Mouse (Mus musculus) spleen, postnatal 10 days (tissue): Measurements from ENCODE around the gene Dusp13.

ENCODE experiments used
- DNase-seq, 2 experiments: peaks; one replicate each; pipeline ENCODE4 v3.0.0; 2021 to 2022; ENCODE audit warnings: low spot score in 2 of 2

The Dusp13 gene

DNA sequence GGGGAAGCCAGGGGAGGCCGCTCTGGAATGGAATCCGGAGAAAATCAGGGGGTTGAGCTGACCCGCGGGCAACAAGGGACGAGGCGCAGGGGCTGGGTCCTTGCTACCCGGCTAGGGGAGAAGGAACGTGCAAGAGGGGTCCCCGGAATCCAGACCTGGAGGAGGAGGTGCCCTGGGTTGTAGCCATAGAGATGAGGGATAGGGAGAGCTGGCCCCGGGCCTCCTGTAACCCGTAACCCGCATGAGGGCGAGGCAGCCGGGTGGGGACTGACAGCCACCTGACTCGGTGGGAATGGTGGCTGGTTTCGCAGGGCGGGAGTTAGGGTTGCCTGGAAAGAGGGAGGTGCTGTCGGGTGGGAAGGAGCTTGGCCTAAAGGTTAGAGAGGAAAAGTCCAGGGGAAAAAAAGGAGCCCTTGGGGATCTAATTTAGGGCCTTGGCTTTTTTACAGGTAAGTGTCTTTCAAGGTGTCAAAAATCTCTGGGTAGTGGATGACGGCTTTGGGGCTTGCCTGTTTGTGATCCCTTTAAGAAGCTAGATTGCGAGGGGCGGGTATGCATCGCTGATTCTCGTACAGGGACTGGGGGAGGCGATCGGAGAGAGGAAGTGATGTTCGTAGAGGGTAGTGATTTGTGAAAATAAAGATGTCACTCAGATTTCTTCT lies at the start of gene Dusp13:
Dusp13 (minus strand) TSS at position 301 of the 662 bp plus-strand sequence.
- DNase-seq, result peak; percentile 65 to 71

GRCm38 (mm10) chr14:21800641-21801040 lies 49.7 kb upstream of the Dusp13 start:
- DNase-seq, result no peak

- DNase-seq, result no peak
Observed at GRCm38 (mm10) chr14:21792250-21792649, 41.3 kb upstream of the Dusp13 start.

- DNase-seq, result no peak
Observed at GRCm38 (mm10) chr14:21791722-21792121, 40.7 kb upstream of the Dusp13 start.

DNA sequence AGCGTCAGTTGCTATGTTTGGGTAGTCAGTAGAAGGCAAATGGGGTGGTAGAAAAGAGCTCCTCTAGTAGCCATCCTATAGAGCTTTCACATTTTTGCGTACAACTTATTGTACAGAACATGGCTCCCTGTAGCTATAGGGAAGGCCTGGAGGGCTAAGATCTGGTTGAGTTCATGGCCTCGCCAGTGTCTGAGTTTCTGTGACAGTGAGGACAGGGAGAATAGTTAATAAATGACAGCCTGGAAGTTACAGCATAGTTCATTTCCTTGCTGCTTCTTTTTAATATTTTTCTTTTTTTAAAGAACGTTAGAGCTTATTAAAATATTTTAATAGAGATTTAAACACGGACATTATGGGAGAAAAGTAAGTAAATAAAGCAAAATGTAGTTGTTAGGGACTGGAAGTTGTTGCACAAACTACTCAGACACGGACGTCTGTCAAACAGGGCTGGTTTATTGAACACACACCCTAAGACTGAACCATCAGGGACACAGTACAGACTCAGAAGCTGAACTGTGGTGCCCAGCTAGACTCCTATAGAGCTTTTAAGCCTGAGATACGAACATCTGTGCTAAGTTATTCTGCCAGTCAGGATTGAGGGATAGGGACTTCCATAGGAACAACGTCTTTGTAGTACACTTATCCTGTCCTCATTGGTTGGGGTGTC lies 39.7 kb upstream of the Dusp13 start:
- DNase-seq, result no peak

DNA sequence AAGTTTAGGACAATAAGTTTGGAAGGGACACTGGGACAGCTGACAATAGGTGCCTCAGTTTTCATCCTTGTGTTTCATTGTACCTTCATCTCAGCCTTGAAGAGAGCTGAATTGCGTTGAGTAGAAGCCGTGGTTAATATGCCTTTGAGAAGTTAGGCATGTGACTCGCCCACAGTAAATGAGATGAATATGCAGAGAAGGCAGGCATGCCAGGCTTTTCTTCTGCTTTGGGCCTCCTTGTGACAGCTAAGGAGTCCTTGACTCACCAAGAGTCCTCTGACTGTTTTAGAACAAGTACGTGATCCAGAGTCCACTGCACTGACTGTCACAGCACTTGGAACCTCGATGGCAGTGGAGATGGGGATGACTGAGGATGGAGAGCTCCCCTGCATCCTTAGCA lies 37.1 kb upstream of the Dusp13 start:
- DNase-seq, result no peak

- DNase-seq, result no peak
Observed at GRCm38 (mm10) chr14:21787374-21787773, 36.4 kb upstream of the Dusp13 start.

DNA sequence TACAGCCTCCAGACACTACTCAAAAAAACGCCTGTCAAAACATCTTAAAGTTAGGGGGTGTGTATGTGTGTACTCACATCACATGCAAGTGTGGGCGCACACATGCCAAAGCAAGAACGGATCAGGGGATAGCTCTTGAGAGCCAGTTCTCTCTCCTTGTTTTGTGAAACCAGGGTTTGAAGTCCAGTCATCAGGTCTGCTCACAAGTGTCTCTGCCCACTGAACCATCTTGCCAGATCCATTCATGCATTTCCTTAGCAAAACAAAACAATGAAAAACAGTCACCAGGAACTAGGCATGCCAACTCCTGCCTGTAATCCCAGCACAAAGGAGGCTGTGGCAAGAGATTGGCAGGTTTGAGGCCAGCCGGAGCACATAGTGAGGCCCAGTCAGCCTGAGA lies 35.5 kb upstream of the Dusp13 start:
- DNase-seq, result no peak

GRCm38 (mm10) chr14:21776201-21776600 lies 25.2 kb upstream of the Dusp13 start:
- DNase-seq, result no peak

DNA sequence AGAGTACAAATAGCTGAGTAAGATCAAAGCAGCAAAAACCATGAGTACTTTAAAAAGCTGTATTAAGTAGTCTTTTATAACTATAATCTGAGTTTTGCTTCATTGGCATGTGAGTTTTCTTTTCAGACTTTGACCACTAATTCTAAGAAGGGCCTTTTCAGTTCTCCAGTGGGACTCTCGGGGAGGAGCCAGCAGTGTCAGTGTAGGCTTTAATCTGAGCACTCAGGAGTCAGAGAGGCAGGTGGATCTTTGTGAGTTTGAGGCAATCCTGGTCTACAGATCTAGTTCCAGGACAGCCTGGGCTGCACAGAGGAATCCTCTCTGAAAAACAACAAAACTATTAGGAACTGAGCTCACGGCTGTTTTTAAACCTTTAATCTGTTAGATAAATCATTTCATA lies 23.0 kb upstream of the Dusp13 start:
- DNase-seq, result no peak

GRCm38 (mm10) chr14:21772506-21773281 lies 21.7 kb upstream of the Dusp13 start:
- no peak for DNase-seq

GRCm38 (mm10) chr14:21766398-21766958 lies 15.5 kb upstream of the Dusp13 start:
- no peak for DNase-seq

GRCm38 (mm10) chr14:21765754-21766397 lies 14.9 kb upstream of the Dusp13 start:
- no peak for DNase-seq

DNA sequence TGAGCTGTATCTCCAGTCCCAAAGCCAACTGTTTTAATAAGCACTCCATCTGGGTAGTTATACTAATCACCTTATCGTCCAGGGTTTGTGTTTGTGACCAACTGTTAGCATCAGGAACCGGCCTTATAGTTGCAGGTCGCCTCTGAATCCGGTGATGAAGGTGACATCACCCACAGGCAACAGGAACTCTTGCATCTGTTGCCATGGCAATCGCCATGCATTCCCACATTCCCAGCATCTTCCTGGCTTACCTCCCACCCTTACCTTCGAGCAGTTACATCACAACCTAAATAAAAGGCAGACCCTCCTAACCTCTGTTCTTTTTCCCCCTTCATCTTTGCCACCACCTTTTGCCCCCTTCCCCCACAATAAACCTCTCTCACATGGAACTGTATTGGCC lies 13.7 kb upstream of the Dusp13 start:
- no peak for DNase-seq

- no peak for DNase-seq
Observed at GRCm38 (mm10) chr14:21763736-21764135, 12.8 kb upstream of the Dusp13 start.

DNA sequence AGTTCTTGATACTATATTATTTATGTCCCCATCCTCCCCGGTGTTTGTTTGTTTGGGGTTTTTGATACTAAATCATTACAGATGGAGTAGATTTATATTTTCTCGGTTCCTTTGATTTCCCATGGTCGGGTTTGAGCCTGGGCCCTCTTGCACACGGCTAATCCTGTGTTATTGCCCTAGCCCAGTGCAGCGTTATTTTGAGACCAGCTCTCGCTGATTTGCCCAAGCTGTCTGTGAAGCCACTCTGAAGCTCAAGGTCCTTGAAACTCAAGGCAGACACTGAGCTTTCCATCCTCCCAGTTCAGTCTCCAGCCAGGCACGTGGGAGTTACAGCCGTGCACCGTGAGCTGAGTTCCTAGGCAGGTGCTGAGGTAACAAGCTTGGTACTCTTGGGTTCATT lies 10.6 kb upstream of the Dusp13 start:
- DNase-seq, result no peak

DNA sequence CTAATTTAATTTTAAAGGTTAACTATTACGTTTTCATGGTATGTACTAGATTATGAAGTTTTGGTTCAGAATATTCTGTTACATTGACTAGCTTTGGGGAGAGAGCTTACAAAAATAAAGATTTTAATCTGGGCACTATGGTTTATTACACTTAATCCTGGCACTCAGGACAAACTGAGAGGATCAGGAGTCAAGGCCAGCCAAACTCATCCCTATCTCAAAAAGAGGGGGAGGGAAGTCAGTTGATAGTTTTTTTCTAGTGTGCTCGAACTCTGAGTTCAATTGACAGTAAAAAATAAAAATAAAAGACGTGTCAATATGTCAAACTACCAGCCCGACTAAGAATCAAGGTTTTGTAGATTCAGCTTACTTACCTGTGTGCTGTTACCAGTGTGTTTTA lies 2.4 kb upstream of the Dusp13 start:
- DNase-seq, result no peak

DNA sequence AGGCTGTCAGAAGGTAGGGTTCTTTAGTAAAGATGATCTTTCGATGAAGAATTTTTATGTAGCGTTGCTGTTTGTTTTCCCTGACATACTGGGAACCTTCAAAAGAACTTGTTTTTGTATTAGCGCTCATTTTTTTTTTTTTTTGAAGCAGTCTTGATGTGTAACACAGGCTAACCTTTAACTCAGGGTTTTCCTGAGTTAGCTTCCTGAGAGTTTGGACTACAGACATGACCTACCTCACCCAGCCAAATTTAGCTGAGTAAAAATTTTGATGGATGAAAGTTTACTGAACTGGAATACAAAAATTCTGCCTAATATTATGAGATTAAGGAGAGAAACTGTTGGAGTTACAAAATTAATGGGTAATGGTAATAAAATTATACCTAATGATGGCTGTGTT lies 1.4 kb upstream of the Dusp13 start:
- no peak for DNase-seq

GRCm38 (mm10) chr14:21750008-21750880 lies 737 bp downstream of the Dusp13 start, which contains the start of gene Samd8:
Samd8 (plus strand) TSS chr14:21750531.
- DNase-seq, result peak in 1 of 2 experiments; percentile 85

DNA sequence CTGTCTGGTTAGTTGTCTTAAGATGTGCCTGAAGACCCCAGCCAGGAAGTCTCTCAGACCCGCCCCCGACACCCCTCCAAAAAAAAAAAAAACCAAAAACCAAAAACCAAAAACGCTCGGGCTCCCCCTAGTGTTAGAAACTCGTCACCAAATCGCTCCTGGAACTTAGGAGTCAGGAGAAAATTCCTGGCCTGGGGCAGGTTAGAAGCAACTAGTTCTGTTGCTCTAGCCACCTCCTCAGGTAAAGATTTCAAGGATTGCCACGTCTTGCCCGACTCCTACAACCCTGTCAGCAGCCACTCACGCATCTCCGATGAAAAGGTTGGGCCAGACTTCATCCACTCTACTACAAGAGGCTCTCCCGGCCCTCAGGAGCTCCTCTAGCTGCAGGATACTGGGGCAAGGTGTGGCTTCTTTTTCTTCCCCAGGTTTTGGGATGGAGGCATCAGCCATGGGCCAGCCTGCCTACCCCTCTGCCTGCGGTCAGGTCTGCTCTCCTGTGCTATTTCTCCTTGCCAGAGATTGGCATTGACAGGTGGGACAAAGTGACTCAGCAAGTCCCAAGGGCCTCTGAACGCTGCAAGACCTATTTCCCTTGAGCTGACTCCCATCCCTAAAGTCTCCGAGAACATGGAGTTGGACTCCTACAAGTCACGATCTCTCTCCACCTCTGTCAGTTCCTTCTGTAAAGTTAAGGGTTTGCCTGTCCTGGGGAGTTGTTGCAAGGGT lies 2.7 kb downstream of the Dusp13 start:
- peak; percentile 39 to 69 for DNase-seq
